Mouse (Mus musculus) CD4-positive, CD25-positive, alpha-beta regulatory T cell, adult 4 months (primary cell): ENCODE data around the gene Mindy2. TPM values are rescaled to one million over a fixed set of nuclear protein-coding genes. Genes with fewer than 3 reads are reported as not detected.
"Not testable (repeated sequence)": the region's sequence is repeated elsewhere in the genome, so short reads cannot be mapped to it uniquely, and the experiment has no call there.

Experiments used
- ATAC-seq: one replicate; pipeline ENCODE4 v1.8.0; 2017
- polyA plus RNA-seq, 2 experiments: library from polyadenylated mRNA; unstranded; fragments of 100-300 nt; shearing (Covaris generic); gene quantifications; one replicate each; pipeline ENCODE4 v1.2.1; 2017

The Mindy2 gene
- polyA plus RNA-seq, 2 experiments from 2014 or later: 9.1 to 20.3 TPM

DNA sequence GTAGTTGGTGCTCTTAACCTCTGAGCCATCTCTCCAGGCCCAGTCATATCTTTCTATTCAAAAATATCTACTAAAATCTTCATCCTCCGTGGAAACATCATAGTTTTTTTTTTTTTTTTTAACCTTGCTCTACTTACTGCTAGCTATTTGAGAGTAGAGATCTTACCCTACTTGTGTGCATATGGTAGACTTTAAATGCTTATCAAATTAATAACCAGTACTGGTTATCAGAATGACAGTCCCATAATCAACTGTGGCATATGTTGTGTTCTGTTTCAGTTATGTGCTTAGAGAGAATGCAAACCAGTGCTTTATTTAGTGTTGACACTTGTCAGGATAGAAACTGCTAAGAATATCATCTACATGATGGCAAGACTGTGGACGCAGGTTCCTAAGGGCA, 78.9 kb downstream of the Mindy2 start:
- ATAC-seq: no peak

DNA sequence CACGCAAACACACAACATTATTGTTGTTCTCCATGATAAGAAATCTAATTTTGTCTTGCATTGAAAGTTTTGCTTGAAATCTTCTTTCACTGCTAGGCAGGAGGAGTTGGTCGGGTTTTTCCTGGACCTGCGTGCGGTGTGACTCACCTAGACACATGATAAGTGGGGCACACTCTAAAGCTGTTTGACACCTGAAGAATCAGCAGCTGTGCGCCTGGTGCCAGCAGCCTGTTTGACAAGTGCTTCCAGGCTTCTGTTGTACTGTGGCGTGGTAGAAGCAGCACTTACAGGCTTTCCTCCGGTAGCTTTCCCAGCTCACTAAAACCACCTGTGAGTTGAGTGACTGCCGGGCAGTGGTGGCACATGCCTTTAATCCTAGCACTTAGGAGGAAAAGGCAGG, 86.6 kb downstream of the Mindy2 start:
- ATAC-seq: no peak

DNA sequence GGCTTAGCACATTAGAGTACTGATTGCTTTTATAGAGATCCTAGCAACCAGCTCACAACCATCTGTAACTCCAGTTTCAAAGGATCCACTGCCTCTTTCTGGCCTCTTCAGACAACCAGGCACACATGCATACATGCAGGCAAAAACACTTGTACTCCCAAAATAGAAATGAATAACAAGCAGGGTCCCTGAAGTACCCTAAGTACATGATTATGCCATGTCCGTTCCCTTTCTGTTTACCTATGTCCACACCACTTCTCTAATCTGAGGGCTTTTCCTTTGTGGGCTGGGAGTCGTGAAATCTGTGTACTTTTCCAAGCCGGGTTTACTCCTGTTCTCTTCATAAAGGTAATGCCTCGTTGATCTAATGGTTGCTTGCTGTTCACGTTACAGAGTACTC, 89.3 kb downstream of the Mindy2 start:
- ATAC-seq: no peak

DNA sequence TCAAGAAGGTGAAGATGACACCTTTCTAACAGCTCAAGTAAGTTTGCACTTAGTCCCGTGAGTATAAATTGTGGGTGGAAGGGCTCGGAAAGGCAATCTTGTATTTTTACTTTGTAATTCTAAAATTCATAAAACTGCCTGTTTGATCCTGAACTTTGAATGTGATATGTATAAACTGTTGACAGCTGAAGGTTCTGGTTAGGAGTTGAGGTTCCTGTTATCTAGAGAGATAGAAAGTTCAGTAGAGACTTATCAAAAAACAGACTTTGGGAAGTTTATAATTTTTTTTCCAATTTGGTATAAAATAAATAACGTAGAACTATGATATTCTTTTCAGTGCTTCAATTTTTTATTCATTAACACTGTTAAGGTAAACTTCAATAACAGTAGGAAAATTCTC, 94.1 kb downstream of the Mindy2 start:
- ATAC-seq: no peak

DNA sequence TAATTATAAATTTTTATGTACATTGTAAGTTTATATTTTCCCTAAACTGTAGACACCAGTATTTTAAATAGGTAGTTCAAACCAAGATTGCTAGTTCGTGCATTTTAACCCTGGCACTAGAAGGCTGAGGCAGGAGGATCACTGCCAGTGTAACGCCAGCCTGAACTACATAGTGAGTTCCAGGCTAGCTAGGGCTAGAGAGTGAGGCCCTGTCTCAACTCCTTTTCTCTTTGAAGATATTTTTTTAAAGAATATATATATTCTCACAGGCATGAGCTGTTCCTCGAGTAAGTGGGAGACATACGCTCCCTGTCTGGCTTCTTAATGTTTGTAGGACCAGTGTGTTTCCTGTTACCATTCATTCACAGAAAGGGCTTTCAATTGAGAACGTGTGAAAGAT, 100.2 kb downstream of the Mindy2 start:
- no peak for ATAC-seq

DNA sequence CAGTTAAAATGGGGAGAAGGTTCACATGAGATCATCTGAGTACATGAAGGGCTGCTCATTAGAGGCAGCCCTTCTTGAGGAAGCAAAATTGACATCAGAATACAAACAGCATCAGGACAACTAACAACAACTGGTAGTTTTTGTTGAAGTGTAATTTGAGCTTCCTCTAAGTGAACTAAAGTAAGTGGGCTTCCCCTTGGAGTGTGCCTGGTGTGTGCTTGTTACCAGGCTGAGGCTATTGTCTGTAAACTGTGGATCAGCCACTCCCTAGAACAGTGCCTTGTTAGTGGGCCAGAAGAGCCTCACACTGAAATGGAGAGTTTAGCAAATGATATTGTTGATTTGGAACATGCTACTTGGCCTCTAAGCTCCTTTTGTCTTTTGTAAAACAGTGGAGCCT, 101.5 kb downstream of the Mindy2 start:
- ATAC-seq: no peak

DNA sequence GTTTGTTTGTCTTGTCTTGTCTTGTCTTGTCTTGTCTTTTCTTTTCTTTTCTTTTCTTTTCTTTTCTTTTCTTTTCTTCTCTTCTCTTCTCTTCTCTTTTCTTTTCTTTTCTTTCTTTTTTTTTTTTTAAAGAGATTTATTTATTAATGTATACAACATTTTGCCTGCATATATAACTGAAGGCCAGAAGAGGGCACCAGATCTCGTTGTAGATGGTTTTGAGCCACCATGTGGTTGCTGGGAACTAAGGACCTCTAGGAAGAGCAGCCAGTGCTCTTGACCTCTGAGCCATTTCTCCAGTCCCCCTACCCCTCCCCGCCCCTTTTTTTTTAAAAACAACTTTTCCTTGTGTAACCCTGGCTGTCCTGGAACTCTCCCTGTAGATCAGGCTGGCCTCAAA, 104.7 kb downstream of the Mindy2 start:
- ATAC-seq: not testable (repeated sequence)

DNA sequence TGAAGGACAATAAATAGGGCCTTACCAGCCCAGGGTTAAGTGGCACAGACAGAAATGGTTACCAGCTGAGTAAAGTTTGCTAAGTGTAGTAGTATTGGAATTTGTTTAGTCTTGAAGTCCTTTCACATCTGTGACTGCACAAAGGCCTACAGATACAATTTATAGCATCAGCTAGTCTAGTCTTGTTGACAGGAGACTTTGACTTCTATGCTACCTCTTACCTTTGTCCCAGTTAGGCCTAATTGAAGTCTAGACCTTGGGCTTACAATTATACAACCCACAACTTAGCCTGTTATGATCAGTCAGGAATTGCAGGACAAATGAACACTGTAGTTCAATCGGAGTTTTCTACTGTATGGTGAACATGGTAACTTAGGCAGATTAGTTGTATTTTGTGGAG, 105.5 kb downstream of the Mindy2 start:
- no peak for ATAC-seq

Other genes starting within 250 kb of the Mindy2 start
- gene Ccnb2, start 235.6 kb downstream of the Mindy2 start, polyA plus RNA-seq: 10 to 100 TPM in 1 of 2 experiments, 1 to 10 TPM in 1; 9.8 to 21.7 TPM
- gene Rnf111, start 153.4 kb downstream of the Mindy2 start, polyA plus RNA-seq: 10 to 100 TPM; 22.9 to 28.5 TPM
- 10 to 100 TPM; 89.4 to 93.4 TPM for gene Sltm, start 114.4 kb downstream of the Mindy2 start, polyA plus RNA-seq
- under 1 TPM; 0.39 to 0.61 TPM for gene Gm10642, start 923 bp downstream of the Mindy2 start, polyA plus RNA-seq
- 10 to 100 TPM; 62.4 to 65.8 TPM for gene Adam10, start 21.8 kb upstream of the Mindy2 start, polyA plus RNA-seq